Comparison of ENCODE assay signal across 18 mouse cellular contexts in genomic region chr1:175808356-175808755, GRCm38 (mm10).
"Had no signal": no experiment of that assay in that cellular context is flagged by ENCODE, and none has a peak within 500 bp of the region (broad histone marks: within the 10 kb centered on the region; RNA-seq: fewer than 3 reads in every experiment).

No protein-coding gene starts in this region.

- H3K27me3 ChIP-seq: midbrain, embryonic 12.5 days; neural tube, embryonic 13.5 days; neural tube, embryonic 15.5 days had no signal

- H3K36me3 ChIP-seq: midbrain, embryonic 10.5 days; midbrain, embryonic 12.5 days; neural tube, embryonic 13.5 days; neural tube, embryonic 15.5 days had no signal

- H3K9me3 ChIP-seq: midbrain, embryonic 10.5 days; midbrain, embryonic 12.5 days; neural tube, embryonic 13.5 days; neural tube, embryonic 15.5 days had no signal

- H3K4me2 ChIP-seq: lung, embryonic 14.5 days; midbrain, embryonic 12.5 days; neural tube, embryonic 13.5 days; neural tube, embryonic 15.5 days had no signal

- H3K9ac ChIP-seq: lung, embryonic 14.5 days; midbrain, embryonic 12.5 days; neural tube, embryonic 13.5 days; neural tube, embryonic 15.5 days had no signal

- DNase-seq: lung, adult 18-20 months; lung, embryonic 14.5 days; lung, postnatal 10 days; lung, postnatal 4 days; midbrain, embryonic 14.5 days; retina, postnatal 1 day; right cerebral cortex, adult 18-20 months; right cerebral cortex, postnatal 25 days; right cerebral cortex, postnatal 4 days; spleen, adult 18-20 months; thymus, adult 18-20 months; thymus, postnatal 14 days; thymus, postnatal 36 days had no signal

- H3K4me3 ChIP-seq: midbrain, embryonic 10.5 days; midbrain, embryonic 12.5 days; myocyte; neural tube, embryonic 13.5 days; neural tube, embryonic 15.5 days had no signal

- H3K4me1 ChIP-seq: midbrain, embryonic 10.5 days; midbrain, embryonic 12.5 days; neural tube, embryonic 13.5 days; neural tube, embryonic 15.5 days had no signal

- H3K27ac ChIP-seq: midbrain, embryonic 10.5 days; midbrain, embryonic 12.5 days; neural tube, embryonic 13.5 days; neural tube, embryonic 15.5 days had no signal
